Mouse (Mus musculus): ENCODE data around the gene AY761184.
"Not testable (repeated sequence)": the region's sequence is repeated elsewhere in the genome, so short reads cannot be mapped to it uniquely, and the experiment has no call there.

Gene AY761184

DNA sequence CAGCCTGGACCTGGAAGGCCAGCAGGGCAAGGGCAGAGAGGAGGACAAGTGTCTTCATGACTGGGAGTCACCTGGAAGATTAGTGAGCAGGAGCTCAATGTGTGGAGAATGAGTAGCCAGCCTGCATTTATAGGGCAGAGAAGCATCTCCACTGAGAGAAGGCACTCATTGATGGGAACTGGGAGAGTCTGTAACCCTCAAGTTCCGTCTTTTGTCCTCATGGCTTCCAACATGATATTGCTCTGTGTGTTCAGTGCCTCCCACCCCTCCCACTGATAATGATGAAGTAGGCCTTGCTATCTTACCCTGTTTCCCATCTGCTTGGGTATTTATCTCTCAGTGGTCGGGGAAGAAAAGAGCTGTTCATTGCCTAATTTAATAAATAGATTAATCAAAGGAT is at the start of gene AY761184:
Gene AY761184, minus strand, starts transcription at position 101 of the 400 bp plus-strand sequence.
- not testable (repeated sequence) for DNase-seq (ENCODE audit: low spot score in 2 of 2)

- DNase-seq (ENCODE audit: low spot score in 2 of 2): not testable (repeated sequence)
Observed at GRCm38 (mm10) chr8:21665497-21665896, 37.9 kb downstream of the AY761184 start, which contains the start of gene Defa34. TSS of gene Defa34 (plus strand) at chr8:21665797.

GRCm38 (mm10) chr8:21655480-21655879 is 48.0 kb downstream of the AY761184 start, which contains the start of gene Defa17:
TSS of gene Defa17 (plus strand) at chr8:21655780.
- DNase-seq (ENCODE audit: low spot score in 2 of 2): not testable (repeated sequence)

Data from cerebellum, postnatal 4 days (tissue).